Mouse (Mus musculus) kidney, postnatal 4 days (tissue): ENCODE measurements around the gene Szt2.

Experiments used
- DNase-seq, 2 experiments: peaks; one replicate each; pipeline ENCODE4 v3.0.0; 2021; ENCODE audit warnings: mixed read lengths in 2 of 2

The Szt2 gene

DNA sequence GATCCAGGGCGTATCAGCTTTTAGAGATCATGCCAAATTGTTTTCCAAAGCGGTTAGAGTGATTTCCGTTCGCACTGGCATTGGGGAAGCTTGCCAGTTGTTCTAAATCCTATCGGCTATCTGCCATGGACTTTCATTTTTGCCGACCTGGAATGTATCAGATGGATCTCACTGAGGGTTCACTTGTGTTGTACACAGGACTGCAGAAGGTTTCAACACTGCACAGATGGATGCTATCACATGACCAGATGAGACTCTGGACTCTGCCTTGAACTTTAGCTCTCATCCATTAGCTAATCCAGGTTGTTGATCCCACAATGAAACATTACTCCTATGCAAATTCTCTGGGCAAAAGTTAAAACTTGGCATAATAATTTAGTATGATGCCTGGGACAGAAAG, 52.3 kb downstream of the Szt2 start:
- no peak for DNase-seq

DNA sequence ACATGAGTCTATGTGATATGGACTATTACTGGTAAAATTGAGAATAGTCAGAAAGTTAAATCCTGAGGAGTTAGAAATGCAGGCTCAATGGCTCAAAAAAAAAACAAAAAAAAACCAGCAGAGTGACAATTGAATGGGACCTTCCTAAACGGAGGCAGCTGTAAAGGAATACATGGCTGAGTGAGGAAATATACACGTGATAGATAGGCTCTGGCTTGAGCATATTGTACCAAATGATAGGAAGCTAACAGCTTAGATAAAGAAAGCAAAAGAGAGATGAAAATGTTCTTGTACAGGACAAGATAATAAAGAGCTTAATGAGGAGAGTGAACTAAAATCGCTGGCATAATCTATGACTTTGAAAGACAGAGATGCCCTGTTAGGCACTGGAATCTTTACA, 54.8 kb downstream of the Szt2 start:
- no peak for DNase-seq

DNA sequence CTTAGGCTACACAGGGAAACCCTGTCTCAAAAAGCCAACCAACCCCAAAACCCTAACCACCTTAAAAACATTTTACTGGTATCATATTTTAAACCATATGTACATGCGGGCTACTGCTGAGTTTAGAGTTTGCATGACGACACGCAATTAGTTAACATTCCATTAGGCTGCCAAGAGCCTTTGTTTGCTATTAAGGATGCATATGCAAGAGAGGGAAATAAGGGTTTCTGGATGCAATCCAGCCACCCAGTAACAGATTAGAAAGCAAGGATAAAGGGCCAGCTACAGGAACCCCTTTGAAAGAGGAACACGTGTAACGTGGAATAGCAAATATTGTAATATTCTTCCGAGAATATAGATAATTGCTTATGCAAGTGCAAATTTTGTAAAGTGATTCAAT, 55.4 kb downstream of the Szt2 start:
- DNase-seq = no peak

DNA sequence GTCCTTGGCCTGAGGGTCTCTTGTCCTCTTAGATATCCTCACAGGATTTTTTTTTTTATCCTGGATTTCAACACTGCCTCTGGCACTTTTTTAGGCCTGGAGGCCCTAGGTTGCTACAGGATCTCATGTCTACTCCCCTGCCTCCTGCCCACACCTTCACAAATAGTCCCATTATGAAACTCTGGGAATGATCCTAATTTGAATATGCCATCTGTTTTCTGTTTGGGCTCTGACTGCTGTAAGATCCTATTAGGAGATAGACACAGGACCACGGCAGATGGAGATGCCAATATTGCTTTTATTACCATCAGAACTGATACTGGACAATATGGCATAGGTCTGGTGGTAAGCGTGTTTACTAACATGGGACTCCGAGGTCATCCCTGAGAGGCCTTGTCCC, 57.2 kb downstream of the Szt2 start:
- DNase-seq = no peak

DNA sequence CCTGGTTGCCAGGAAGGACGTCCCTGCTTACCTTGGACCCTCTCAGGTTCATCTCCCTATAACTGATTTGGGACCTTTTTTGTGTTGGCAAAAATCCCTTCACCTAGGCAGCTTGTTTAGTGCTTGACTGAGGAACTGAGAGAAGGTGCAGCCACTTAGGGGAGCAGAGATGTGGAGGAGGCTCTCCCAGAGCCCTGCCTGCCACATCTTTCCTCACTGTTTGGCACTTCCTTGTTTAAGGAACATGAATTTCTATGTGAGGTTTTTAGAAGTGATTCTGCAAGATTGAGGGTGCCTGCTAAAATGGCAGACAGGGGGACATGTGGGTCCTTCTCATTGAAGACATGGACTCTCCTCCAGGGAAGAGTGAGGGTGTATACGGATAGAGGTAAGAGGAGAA, 58.2 kb downstream of the Szt2 start:
- no peak for DNase-seq

DNA sequence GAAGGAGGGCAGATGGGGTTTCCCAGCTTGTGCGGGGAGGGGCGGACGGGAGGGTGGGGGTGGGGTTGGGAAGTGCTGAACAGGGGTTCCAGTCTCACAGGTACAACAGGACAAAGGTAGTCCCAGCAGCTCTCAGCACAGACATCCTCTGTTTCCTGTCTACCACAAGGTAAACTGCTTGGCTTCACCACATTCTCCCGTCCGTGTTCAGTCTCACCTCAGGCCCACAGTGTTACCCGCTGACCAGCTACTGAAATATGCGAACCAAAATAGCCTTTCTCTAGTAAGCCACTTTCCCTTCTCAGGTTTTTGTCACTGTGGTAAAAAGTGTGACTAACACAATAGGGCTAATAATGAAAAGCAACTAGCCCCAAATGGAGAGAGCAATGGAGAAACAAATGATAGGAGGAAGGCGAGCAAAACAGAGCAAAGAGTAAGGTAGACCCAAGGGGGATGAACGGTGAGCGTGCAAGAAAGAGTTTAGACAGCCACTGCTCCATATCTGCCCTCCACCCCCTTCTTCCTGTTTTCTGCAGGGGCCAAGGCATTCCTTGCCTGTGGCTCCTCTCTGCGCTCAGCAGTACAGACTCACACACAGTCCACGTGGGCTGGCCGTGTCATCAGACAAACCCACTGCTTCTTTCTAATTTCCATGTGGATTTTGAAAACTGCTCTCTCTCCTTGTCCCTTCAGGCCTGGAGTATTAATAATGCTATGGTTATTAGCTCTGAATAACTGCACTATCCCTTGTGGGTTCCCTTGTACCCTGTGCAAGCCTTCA, 61.4 kb downstream of the Szt2 start:
- no peak for DNase-seq

DNA sequence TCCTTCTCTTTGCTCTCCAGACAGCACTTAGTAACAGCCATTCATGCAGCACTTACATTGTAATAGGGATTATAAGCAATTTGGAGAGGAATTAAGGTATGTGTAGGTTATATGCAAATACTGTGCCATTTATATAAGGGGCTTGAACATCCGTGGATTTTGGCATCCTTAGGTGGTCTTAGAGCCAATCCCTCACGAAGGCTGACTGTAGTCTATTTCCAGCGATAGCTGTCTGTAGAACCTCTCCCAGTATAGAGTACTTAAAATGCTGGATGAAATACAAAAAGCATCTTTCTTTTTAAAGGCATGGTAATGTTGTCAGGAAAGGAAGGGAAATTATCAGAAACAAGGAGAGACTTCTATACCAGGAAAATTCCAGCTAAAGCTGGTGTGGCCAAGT, 67.6 kb downstream of the Szt2 start:
- DNase-seq = no peak

DNA sequence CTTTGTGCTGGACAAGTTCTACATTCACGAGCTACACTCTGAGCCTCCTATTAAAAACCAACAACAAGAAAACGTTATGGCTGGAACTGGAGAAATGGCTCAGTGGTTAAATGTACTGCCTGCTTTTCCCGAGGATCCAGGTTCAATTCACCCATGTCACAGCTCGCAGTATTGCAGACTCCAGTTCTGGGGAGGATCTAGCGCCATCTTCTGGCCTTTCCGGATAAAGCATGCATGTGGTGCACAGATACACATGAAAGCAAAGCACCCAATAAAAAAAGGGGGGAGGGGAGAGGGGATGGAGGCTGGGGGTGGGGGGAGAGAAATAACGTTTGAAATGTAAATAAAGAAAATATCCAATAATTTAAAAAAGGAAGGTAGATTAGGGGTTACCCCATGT, 72.4 kb downstream of the Szt2 start:
- DNase-seq = peak; percentile 85

DNA sequence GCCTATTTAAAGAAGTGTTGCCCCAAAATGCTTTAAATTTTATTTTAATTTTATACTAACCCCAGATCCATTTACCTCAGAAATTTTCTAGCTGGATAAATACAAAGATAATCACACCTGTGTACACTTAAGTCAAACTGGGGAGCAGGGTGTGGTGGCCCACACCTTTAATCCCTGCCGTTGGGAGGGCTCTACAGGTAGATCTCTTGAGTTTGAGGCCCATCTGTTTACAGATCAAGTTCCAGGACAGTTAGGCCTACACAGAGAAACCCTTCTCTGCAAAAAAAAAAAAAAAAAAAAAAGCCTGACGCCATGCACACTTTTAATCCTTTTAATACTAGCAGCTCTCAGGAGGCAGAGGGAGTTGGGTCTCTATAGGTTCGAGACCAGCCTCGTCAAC, 73.1 kb downstream of the Szt2 start:
- DNase-seq = no peak

DNA sequence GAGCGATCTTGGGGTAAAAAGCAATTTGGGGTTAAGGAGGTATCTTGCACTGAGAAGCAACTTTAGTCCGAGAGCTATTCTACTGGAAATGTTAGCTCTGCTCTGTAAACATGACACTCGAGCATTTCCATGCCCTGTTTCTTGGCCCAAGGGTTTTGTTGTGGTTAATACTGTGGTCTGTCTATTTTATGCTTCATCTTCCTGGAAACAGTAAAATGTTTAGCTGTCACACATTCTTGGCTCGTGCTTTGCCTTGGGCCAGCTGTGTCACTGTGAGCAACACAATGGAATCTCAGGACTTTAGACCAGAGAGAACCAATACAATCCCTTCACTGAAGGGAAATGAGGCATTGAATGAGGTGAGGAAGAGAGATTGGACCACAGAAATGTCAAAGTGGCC, 77.3 kb downstream of the Szt2 start:
- DNase-seq = peak; percentile 62 to 68

DNA sequence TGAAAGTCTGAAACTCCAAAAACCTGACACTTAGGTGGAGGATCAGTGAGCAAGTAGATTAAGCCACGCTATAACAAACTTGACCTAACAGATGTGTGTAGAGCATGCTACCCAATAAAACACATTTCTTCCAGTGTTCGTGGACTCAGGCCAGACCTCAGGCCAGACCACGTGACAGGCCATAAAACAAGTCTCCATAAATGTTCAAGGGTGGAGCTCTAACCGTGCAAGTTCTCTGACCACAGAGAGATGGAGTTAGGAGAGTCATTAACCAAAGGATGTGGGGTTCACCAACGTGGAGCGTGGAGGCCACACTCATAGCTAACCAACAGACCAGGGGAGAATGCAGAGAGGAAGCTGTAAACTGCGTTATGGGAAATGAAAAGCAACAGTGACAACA, 82.6 kb downstream of the Szt2 start:
- peak; percentile 71 to 80 for DNase-seq

DNA sequence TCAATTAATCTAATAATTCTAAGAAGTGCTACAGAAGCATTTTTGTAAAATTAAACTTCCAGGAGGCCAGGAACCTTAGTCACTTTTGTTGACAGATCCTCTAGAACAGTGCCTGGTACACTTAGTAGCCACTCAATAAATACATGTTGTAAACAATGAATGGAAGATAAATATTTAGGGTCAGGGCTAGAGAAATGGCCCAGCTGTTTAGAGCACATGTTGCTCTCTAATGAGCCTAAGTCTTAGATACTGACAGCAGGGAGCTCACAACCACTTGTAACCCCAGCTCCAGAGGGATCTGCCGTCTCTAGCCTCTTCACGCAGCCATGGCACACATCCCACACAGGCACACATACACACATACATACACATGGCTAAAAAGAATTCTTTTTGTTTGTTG, 88.4 kb downstream of the Szt2 start:
- no peak for DNase-seq

DNA sequence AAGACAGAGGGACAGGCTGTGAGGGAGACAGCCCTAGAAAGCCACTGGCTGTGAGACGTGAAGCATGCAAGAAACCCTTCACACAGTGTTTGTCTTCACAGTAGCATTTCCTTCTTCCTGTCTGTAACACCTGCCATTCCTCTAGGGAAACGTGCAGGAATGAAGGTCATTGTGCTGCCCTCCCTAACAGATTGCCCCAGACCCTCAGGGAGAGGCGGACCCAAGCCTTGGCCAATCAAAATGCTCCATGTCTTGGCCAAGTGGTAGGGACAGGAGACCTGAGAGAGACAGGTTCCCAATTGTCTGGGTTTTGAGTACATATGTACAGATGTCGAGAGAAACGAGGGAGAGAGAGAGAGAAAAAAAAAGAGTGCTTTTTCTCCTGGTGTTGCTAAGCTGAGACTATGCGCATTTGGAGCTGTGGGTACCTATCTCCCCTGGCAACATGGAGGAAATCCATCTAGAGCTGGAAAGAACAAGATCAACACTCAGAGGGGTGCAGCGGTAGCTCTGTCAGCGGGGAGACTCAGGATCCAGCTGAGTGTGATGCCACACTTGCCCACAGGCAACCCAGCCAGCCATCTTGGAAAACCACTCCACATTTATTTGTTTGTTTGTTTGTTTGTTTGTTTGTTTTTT, 89.2 kb downstream of the Szt2 start:
- no peak for DNase-seq

DNA sequence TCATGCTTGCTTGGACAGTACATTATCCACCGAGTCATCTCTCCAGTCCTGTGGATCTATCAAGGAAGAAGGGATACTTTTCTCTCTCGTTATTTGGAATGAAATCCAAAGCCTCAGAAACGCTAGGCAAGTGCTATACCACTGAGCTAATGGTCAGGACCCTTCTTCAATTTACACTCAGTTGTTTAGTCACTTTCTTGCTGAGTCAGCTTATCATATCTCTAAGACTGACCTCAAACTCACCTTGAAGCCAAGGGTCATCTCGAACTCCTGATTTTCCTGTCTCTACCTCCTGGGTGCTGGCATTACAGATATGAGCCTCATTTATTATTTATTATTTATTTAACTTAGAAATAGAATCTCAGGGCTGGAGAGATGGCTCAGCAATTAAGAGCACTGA, 92.4 kb downstream of the Szt2 start:
- DNase-seq = no peak

DNA sequence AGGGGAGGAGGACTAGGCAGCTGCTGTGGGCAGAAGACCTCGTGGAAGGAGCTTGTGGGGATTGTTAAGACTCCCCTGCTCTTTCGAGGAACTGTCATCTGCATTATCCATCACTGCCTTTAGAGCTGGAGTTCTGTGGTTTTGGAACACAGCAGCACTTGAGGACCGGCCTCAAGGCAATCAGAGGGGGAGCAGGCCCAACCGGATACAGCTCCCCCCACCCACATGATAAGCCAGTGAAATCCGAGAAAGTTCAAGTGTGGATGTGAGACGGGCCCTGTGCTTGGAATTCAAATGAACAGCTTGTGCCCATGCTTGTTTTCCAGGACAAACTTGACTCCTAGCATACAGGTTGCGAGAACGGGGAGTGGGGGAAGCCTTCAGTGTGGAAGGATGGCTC, 93.8 kb downstream of the Szt2 start:
- DNase-seq = peak; percentile 25 to 46
